Mouse (Mus musculus) G1E (cell line): ENCODE measurements around the gene Rnf151. TPM values are rescaled to one million over a fixed set of nuclear protein-coding genes. Genes with fewer than 3 reads are reported as not detected.
A peak's percentile ranks its signal among the peaks of the same experiment; 100 is the strongest.

Source experiments
- ATAC-seq: 2 replicates; pipeline ENCODE4 v1.8.0; 2016; ENCODE audit warnings: mild to moderate bottlenecking; ENCODE audit not compliant: insufficient number of reproducible peaks, poor library complexity, low FRiP score, severe bottlenecking; ENCODE audit errors: extremely low read depth
- DNase-seq: peaks from one replicate; pipeline ENCODE4 v3.0.0; 2012; ENCODE audit warnings: low spot score
- H3K27me3 ChIP-seq: 2 replicates; pipeline ENCODE4 v1.6.1; 2012; ENCODE audit warnings: mild to moderate bottlenecking, low read length, inconsistent platforms; ENCODE audit not compliant: insufficient read depth
- H3K36me3 ChIP-seq: replicated peaks from 2 replicates; pipeline ENCODE3; 2012; ENCODE audit warnings: mild to moderate bottlenecking, inconsistent platforms
- H3K4me1 ChIP-seq: 2 replicates; pipeline ENCODE4 v1.6.1; 2012; ENCODE audit warnings: low read depth, low read length, inconsistent platforms, mixed read lengths; ENCODE audit not compliant: insufficient read depth
- H3K4me3 ChIP-seq: 2 replicates; pipeline ENCODE4 v1.5.1; 2012; ENCODE audit warnings: low read depth, mild to moderate bottlenecking, inconsistent platforms, low read length, moderate library complexity, mixed read lengths
- H3K9me3 ChIP-seq: replicated peaks from 2 replicates; pipeline ENCODE4 v1.6.1; 2012; ENCODE audit warnings: inconsistent platforms
- CTCF ChIP-seq: IDR thresholded peaks from 2 replicates; pipeline ENCODE4 v1.5.1; 2012; ENCODE audit warnings: low read depth, low read length, inconsistent platforms, mixed read lengths
- GATA1 ChIP-seq: IDR thresholded peaks from 2 replicates; pipeline ENCODE4 v1.6.1; 2012; ENCODE audit warnings: borderline replicate concordance, low read length, inconsistent platforms, mixed read lengths
- GATA2 ChIP-seq: IDR thresholded peaks from 2 replicates; pipeline ENCODE4 v1.6.1; 2012; ENCODE audit warnings: low read depth, low read length, inconsistent platforms, borderline replicate concordance
- POLR2AphosphoS5 ChIP-seq: IDR thresholded peaks from 2 replicates; pipeline ENCODE4 v1.6.1; 2012; ENCODE audit warnings: low read depth, low read length, inconsistent platforms; ENCODE audit not compliant: insufficient replicate concordance
- TAL1 ChIP-seq: conservative IDR thresholded peaks from 2 replicates; pipeline ENCODE4 v1.6.1; 2012; ENCODE audit warnings: low read depth, low read length, inconsistent platforms, mixed read lengths
- polyA plus RNA-seq: library from polyadenylated mRNA; stranded (reverse); fragments of >175 nt; gene quantifications from 2 replicates; pipeline ENCODE4 v1.2.3, GENCODE M21; 2012
- total RNA-seq, 2 experiments: library from RNA; stranded (forward) in 1 of 2; stranded (reverse) in 1 of 2; fragments of 200-1000 nt in 1 of 2; fragments of >200 nt in 1 of 2; fragmentation: Nextera tagmentation in 1 of 2; gene quantifications; 2 replicates each; pipeline ENCODE4 v1.2.3; 2014 to 2017

The Rnf151 gene
- total and polyA plus RNA-seq, 3 experiments: 0.13 TPM; not detected in 2

DNA sequence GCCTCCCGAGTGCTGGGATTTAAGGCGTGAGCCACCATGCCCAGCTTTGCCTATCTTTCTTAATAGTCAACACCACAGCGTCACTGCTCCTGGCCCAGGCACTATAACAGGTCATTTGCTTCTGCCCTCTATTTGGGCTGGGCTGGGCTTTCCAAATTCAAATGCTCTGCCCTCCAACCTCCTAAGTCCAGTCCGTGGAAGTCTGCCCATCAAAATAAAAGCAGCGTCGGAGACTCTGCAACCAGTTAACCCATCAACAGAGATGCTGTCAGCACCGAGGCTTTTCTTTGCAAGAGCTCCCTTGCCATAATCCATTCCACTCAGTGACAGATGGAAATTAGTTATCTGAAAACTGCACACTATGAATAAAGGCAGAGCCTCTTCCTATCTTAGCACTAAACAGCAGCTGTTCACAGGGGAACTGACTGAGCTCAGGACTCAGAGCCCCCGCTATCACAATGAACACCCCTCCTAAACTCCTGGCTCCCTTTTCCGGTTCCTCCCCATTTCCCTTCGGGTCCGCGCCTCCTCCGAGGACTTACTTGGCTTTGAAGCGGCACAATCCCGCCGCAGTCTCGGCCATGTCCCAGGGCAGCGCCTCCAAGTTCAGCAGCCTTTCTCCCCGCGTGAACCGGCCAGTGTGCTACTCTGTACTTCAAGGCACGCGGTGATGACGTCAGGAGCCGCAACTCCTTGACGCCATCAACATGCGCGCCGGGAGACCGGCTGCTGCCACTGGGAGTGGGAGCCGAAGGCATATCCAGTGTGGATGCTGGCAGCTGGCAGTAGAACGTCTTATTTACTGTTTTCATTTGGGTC, 10.7 kb downstream of the Rnf151 start, which contains the start of gene Tbl3:
Gene Tbl3 (minus strand): TSS at position 679 of the 819 bp plus-strand sequence.
- Histone ChIP-seq H3K27me3 (no peaks in the 10 kb centered on the region), H3K4me3 (peak within 1 kb of the TSS; percentile 75), H3K9me3 (no peaks in the 10 kb centered on the region), H3K4me1 (peaks cover 31% of the 10 kb centered on the region), H3K36me3 (peaks cover 42% of the 10 kb centered on the region)
- ATAC-seq (peak; percentile 68), DNase-seq (peak; percentile 92)
- TF ChIP-seq TAL1 (no peak), GATA1 (no peak), GATA2 (no peak), CTCF (no peak), POLR2AphosphoS5 (no peak)

- Histone ChIP-seq H3K36me3 (peaks cover 55% of the 10 kb centered on the region), H3K4me3 (peak overlapping the region; percentile 75; the same call in 1 of the 2 replicates), H3K9me3 (no peaks in the 10 kb centered on the region)
These were observed 12.0 kb downstream of the Rnf151 start for GRCm38 (mm10) chr17:24705821-24706220.

DNA sequence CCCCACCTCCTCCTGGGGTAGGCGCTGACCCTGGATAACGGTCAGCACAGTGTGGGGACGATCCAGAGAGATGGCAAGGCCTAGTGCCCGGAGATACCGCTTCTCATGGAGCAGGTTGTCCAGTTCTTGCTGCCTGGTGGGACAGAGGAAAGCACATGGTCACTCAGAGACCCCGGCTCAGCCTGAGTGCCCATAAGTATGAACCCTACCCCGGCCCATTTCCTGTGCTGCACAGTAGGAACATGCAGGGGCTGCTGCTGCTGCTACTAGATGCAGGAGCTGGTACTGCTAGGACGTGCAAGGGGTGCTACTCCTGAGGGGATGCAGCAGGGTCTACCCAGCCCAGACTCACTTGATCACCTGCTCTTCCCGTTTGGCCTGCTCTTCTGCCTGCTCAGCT, 16.6 kb downstream of the Rnf151 start:
- Histone ChIP-seq H3K4me1 (peaks cover 41% of the 10 kb centered on the region), H3K27me3 (no peaks in the 10 kb centered on the region; the same call in 1 of the 2 replicates), H3K9me3 (no peaks in the 10 kb centered on the region), H3K4me3 (no peak overlapping the region), H3K36me3 (peaks cover 80% of the 10 kb centered on the region)
- ATAC-seq (no peak), DNase-seq (no peak)
- TF ChIP-seq CTCF (no peak), GATA2 (no peak), TAL1 (no peak), GATA1 (no peak), POLR2AphosphoS5 (no peak)

More at GRCm38 (mm10) chr17:24705821-24706220, 12.0 kb downstream of the Rnf151 start:
- DNase-seq: no peak
- H3K27me3 ChIP-seq: no peaks in the 10 kb centered on the region
- no peak for ATAC-seq
- no peak for TF ChIP-seq GATA1
- TF ChIP-seq GATA2: no peak
- peaks cover 31% of the 10 kb centered on the region for H3K4me1 ChIP-seq

DNA sequence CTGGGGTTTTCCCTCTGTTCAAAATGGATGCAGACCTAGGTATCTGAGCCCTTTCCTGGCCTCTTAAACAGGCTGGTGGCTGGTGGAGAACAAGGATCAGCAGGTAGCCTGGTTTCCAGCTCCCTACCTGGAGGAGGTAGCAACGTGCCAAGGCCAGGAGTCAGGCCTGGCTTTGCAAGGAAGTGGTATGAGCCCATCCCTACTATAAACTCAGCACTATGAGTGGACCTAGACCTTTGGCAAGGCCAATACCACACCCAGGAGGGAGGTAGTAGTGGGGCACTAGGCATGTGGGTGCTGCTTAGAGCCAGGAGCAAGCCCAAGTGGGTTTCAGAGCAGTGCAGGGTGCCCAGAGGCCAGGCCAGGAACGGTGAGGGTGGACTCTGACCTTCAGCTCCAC, 18.4 kb downstream of the Rnf151 start:
- peaks cover 66% of the 10 kb centered on the region for H3K36me3 ChIP-seq
- H3K9me3 ChIP-seq: no peaks in the 10 kb centered on the region
- no peaks in the 10 kb centered on the region; the same call in 1 of the 2 replicates for H3K27me3 ChIP-seq
- H3K4me3 ChIP-seq: no peak overlapping the region
- TF ChIP-seq TAL1: no peak
- no peak for TF ChIP-seq CTCF
- no peak for TF ChIP-seq GATA2
- no peak for TF ChIP-seq POLR2AphosphoS5
- no peak for TF ChIP-seq GATA1
- DNase-seq: no peak
- peaks cover 36% of the 10 kb centered on the region for H3K4me1 ChIP-seq
- ATAC-seq: no peak

- H3K36me3 ChIP-seq: peaks cover 64% of the 10 kb centered on the region
- DNase-seq: no peak
- no peak for ATAC-seq
- no peaks in the 10 kb centered on the region; the same call in 1 of the 2 replicates for H3K27me3 ChIP-seq
- TF ChIP-seq GATA1 (no peak), CTCF (no peak), POLR2AphosphoS5 (no peak), TAL1 (no peak), GATA2 (no peak)
- no peaks in the 10 kb centered on the region for H3K9me3 ChIP-seq
- H3K4me3 ChIP-seq: no peak overlapping the region
- H3K4me1 ChIP-seq: peaks cover 36% of the 10 kb centered on the region
These were observed 19.1 kb downstream of the Rnf151 start for GRCm38 (mm10) chr17:24698715-24699114.

DNA sequence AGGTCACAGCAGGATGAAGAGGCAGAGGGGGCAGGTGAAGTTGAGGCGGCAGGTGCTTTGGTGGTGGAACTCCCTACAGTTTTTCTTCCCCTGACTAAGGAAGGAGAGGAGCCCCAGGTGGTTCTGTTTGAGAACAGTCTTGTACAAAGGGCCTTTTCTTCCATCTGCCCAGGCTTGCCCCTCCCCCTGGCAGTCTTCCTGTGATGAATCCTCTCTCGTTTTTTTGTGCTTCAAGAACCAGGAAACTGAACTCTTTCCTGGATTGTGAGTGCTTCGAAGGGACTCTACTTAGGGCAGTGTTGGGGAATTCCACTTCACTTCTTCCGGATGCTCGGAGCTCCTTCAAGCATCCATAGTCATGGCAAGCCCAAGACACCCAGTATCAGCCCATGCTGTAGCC, 19.9 kb downstream of the Rnf151 start:
- no peak overlapping the region for H3K4me3 ChIP-seq
- H3K9me3 ChIP-seq: no peaks in the 10 kb centered on the region
- peaks cover 39% of the 10 kb centered on the region for H3K4me1 ChIP-seq
- peaks cover 62% of the 10 kb centered on the region for H3K36me3 ChIP-seq
- no peaks in the 10 kb centered on the region; the same call in 1 of the 2 replicates for H3K27me3 ChIP-seq
- TF ChIP-seq CTCF: no peak
- TF ChIP-seq POLR2AphosphoS5: no peak
- ATAC-seq (no peak), DNase-seq (no peak)
